Mouse (Mus musculus): ENCODE measurements around the gene Il18r1. TPM values are rescaled to one million over a fixed set of nuclear protein-coding genes. Genes with fewer than 3 reads are reported as not detected.

Gene Il18r1
- polyA plus RNA-seq, 1 experiment from 2014 or later = 0.62 TPM

GRCm38 (mm10) chr1:40547762-40548161, 82.4 kb downstream of the Il18r1 start:
- Histone ChIP-seq H3K36me3 (replicated peaks; ENCODE audit: insufficient read depth, low read length) (no peaks in the 10 kb centered on the region), H3K9me3 (ENCODE audit: low read length) (no peaks in the 10 kb centered on the region), H3K27ac (ENCODE audit: low read depth) (no peak overlapping the region), H3K27me3 (ENCODE audit: insufficient read depth, low read length) (no peaks in the 10 kb centered on the region), H3K4me1 (ENCODE audit: insufficient read depth) (no peaks in the 10 kb centered on the region), H3K9ac (replicated peaks) (no peak overlapping the region), H3K4me3 (ENCODE audit: low read depth, low read length) (no peak overlapping the region), H3K4me2 (ENCODE audit: low read depth, low read length) (no peak overlapping the region)
- 57% methylated on average over 10 of the region's 10 CpGs for WGBS (ENCODE audit: insufficient replicate concordance)
- DNase-seq = no peak
- no peak for ATAC-seq
- TF ChIP-seq EP300 (IDR thresholded peaks at IDR 0.05; ENCODE audit: low read depth) (no peak), CTCF (IDR thresholded peaks at IDR 0.05; ENCODE audit: low read depth) (no peak)

Other genes with a start within 250 kb of the Il18r1 start
- gene Il1r1, start 240.5 kb upstream of the Il18r1 start, polyA plus RNA-seq (2015; fragmentation: Nextera tagmentation; extraction: Ambion mirVana) = 12.7 and 15.1 TPM in 2 replicates
- gene Il1rl2, start 140.9 kb upstream of the Il18r1 start, polyA plus RNA-seq (2015; fragmentation: Nextera tagmentation; extraction: Ambion mirVana) = 0.90 and 1.1 TPM in 2 replicates
- 0.89 and 1.4 TPM in 2 replicates for gene Il1rl1, start 36.0 kb upstream of the Il18r1 start, polyA plus RNA-seq (2015; fragmentation: Nextera tagmentation; extraction: Ambion mirVana)
- 1.6 and 1.7 TPM in 2 replicates for gene Il18rap, start 49.8 kb downstream of the Il18r1 start, polyA plus RNA-seq (2015; fragmentation: Nextera tagmentation; extraction: Ambion mirVana)
- not detected in 2 replicates for gene Slc9a4, start 114.5 kb downstream of the Il18r1 start, polyA plus RNA-seq (2015; fragmentation: Nextera tagmentation; extraction: Ambion mirVana)
- 0.04 TPM in 1 of 2 replicates, not detected in the other for gene Slc9a2, start 215.0 kb downstream of the Il18r1 start, polyA plus RNA-seq (2015; fragmentation: Nextera tagmentation; extraction: Ambion mirVana)